Mouse (Mus musculus) urinary bladder, adult 18-20 months (tissue): Measurements from ENCODE around the gene Fam187a.

Source experiments
- DNase-seq, 2 experiments: peaks; one replicate each; pipeline ENCODE4 v3.0.0; 2022; ENCODE audit warnings: low spot score in 2 of 2, mixed read lengths in 2 of 2

Gene Fam187a

DNA sequence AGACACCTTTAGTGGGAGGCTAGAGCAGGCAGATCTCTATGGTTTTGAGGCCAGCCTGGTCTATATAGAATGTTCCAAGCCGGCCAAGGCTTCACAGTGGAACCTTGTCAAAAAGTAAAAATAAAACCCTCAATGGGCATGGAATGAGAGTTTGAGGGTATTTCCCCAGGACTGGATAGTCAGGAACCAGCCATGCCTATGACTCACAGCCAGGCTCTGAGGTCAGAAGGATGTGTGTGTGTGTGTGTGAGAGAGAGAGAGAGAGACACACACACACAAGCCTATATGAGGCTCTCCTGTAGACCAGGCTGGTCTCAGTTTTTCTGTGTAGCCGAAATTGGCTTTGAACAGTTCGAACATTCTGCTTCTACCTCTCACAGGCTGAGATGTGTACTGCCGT lies 9.7 kb downstream of the Fam187a start:
- DNase-seq, result no peak

DNA sequence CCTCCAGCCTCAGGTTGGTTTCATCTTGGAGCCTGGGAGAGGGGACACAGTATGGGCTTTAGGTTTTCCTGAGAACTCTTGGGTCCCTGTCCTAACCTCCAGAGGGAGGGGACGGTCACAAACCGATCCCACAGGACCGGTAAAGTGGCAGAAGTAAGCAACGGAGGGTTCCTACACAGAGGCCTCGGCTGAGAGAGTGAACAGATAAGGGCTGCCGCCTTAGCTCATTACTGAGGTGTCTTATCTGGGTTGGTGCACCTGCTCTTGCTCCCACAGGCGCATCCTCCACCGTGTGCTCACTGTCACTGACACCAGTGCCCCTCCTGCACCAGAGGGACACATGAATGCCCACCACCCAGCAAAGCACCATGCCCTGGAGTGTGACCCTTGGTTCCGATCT lies 10.8 kb downstream of the Fam187a start:
- no peak for DNase-seq

DNA sequence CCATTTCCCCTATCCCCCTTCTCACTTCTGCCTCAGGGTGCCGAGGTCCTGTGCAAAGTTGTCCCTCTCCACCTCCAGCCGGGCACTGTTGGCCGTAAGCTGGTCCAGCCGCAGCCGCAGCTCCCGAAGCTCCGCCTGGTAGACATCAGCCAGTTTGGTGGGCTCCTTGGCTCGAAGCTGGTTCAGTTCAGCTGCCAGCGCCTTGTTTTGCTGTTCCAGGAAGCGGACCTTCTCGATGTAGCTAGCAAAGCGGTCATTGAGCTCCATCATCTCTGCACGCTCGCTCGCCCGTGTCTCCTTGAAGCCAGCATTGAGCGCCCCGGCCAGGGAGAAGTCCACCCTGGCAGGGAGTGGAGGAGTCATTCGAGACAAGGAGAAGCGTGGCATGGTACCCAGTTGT lies 11.7 kb downstream of the Fam187a start:
- no peak for DNase-seq

DNA sequence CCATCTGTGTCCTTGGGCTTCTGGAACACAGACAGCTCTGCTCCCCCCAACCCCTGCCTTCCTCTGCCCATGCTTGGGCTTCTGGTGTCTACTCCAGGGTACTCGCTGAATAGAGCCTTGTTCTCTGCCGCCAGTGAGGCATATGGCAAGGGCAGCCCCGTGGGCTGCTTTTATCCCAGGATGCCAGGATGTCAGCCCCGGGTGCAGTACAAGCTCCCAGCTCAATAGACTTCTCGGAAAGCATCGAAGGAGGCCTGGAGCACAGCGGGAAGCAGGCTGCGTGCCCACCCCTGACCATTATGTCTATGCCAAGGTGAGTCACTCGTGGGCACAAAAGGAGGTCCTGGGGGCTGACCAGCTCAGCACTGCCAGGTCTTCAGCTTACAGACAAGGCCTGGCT lies 13.4 kb downstream of the Fam187a start:
- no peak for DNase-seq

DNA sequence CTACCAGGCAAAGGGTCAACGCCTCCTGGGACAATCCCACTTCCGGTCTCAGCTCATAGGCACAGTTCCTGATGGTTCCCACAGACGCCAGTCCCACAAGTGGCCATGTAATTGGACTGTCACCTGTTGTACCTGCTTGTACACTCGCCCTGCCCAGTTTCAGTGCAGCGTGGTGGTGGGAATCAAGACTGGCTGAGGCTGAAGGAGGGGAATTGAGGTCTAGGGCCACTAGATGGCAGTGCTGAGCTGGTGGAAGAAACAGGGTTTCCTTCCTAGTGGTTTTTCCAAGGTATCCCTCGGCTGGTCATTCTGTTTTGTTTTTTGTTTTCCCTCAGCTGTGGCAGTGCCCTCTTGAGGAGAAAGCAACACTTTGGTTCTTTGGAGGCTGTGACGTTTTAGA lies 15.8 kb downstream of the Fam187a start, which contains the start of gene Gfap:
TSS of gene Gfap (minus strand) at position 150 of the 400 bp plus-strand sequence.
- DNase-seq, result peak; percentile 36 to 55

DNA sequence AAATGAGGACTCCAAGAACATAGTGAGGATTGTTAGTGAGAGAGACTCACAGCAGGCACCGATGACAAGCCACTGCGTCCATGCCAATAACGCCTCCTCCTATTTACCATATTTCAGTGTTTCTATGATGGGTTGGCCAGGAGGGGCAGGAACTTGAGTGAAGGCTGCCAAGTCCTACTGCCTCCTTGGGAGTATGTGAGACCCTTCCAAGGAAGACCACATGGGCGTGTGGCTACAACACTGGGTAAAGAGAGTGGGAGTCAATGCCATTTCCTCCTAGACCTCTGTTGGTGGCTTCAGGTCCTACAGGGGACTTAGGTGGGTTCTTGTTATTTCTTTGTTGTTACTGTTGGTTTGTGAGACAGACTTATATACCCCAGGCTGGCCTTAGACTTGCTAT lies 16.2 kb downstream of the Fam187a start:
- DNase-seq, result no peak

DNA sequence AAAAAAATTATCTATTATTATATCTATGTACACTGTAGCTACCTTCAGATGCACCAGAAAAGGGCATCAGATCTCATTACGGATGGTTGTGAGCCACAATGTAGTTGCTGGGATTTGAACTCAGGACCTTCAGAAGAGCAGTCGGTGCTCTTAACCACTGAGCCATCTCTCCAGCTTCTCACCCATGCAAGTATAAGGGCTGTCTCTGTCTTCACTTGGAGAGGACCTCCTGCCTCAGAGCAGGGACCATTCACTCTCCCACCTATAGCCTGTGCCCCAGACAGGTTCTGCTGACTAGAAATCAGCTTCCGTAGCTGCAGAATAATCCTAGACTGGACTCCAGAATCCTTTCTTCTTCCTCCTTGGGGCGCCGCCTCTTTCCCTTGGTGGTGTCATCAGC lies 17.1 kb downstream of the Fam187a start:
- no peak for DNase-seq

DNA sequence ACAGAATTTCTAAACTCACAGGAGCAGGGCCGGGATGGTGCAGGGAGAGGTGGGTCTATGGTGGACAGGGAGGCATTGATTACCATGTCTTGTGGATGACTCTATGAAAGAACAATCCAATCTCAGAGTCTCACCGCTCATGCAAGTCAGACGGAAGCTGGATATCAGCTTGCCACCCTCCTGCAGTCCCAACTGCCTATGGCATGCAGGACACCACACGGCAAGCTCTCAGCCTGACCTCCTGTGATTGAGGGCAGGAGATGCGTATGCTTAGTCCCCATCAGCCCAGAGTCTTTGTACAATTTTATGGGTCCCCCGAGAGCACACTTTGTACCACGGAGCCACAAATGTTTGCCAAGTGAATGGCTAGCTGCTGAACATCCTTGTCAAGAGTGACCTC lies 18.7 kb downstream of the Fam187a start:
- no peak for DNase-seq

DNA sequence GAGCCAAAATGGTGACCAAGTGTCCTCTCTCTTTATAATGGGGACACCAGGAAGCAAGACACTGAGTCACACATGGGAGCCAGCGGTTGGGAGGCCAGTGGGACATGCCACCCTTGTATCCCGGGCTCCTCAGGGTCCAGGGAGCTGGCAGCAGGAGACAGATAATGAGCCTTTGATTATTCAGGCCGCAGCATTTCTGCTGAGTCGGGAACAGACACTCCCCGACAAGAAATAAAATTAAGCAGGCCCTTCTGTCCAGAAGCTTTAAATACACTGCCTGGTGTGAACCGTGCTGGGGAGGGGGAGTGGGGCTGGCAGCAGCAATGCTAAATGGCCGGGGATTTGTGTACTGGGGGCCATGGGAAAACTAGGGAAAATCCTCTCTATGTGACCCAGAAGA lies 26.4 kb downstream of the Fam187a start:
- DNase-seq, result no peak

DNA sequence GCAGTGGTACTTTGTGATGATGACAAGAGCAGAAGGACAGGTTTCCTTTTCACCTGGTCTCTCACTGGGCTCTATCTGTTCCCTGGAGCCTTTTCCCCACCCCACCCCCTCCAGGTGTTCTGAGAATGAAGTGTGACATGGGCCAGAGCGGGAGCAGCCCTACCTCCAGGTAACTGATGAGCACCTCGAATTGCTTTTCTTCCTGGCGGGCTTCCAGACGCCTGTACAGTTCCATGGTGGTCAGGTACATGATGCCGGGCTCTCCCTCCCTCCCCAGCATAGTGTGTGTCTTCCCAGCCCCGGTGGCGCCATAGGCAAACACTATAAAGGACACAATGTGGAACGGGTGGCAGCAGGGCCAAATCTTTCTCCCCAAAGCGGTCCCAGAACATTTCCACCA lies 30.4 kb downstream of the Fam187a start:
- no peak for DNase-seq

DNA sequence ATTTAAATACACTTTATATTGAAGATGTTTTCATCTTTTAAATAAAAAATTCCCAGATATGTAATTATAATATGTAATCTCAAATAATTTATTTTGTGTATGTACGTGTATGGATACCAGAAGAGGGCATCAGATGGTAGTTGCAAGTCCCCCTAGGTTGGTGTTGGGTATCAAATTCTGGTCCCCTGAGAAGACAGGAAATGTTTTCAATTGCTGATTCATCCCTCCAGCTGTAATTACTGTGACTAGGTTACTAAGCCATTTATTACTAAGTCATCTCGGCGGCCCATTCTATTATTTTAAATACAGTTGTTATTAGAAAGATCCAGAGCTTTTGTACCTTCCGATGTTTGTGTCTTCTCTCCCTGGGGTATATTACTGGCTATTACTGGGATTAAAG lies 33.1 kb downstream of the Fam187a start:
- no peak for DNase-seq

DNA sequence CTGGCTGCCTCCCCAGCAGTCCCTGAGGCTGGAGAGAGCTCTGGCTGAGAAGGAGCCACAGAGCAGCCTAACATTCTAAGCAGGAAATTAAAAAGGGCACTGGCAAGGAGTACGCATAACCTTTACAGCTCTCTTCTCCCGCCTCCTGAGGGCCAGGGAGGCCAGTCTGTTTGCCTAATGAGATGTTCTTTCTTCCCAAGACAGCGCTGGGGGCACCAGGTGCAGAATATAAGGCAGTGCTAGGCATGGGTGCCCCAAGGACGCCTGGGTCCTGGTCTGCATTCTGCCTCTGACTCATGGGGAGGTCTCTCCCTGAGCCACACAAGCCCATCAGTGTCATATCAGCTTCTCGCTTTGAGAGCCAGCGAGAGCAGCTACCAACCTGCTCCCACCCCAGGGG lies 36.5 kb downstream of the Fam187a start:
- DNase-seq, result no peak

DNA sequence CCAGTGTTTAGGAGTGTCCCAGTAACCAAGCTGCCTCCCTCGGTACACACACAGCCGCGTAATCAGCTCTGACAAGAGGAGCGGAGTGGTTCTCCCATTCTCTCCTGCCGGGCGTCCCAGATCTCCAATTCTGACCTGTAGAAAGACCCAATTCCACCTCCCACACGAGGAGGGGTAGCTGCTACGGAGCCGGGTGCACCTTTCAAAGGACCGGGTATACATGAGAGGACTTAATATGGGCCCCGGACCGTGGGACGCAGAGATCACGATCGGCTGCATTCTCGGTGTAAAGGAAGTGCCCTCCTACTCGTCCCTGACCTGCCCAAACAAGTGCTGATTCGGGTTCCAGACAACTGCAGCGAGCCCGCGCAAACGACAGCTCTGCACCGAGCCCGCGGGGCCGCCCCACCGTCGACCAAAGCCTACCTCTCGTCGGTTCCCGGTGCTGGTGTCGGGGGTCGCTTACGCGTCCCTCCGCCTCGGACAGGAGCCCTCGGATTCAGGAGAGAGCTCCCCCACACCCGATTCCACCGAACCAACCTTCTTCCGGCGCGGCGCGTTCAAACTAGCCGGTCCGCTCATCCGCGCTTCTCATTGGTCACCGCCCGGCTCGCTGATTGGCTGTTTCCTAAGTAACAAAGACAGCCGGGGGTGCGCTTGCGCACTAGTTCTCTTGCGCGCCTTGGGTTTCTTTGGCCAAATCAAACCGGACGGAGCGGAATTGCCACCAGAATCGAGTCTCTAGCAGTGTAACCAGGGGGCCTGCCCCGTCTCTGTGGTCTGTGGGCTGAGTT lies 39.8 kb downstream of the Fam187a start, which contains the start of gene Kif18b:
TSS of gene Kif18b (minus strand) at position 568 of the 794 bp plus-strand sequence.
- DNase-seq, result peak; percentile 85 to 88

DNA sequence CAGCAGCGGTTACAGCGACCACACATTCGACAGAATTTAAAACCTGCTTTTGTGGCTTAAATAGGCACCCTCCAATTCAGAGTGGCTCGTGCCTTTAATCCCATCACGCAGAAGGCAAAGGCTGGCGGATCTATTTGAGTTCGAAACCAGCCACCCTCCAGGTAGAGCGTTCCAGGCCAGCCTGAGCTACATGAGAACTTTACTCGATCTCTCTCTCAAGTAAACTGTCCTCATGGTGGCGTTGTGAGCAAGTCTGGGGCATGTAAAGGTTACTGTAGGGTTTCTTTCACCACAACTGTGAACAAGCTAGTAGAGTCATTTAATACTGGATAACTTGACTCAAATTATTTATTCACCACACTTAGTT lies 40.4 kb downstream of the Fam187a start:
- no peak for DNase-seq

DNA sequence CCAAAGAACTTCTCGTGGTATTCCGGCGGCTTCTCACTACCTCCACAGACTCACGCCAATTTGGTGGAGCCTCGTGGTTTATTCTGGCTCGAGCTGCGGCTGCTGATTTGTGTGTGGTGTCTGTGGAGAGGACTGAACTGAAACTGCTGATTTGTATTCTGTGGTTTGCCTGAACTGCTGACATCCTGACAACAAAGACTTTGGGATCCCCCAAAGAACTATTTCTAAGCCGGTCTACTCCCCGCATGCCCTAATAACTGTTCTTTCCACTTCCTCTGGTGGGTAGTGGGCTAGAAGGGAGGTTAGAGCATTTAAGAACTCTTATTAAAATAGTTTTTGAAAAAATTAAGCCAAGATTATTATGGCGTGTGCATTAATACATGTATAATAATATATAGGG lies 45.7 kb downstream of the Fam187a start:
- DNase-seq, result no peak

DNA sequence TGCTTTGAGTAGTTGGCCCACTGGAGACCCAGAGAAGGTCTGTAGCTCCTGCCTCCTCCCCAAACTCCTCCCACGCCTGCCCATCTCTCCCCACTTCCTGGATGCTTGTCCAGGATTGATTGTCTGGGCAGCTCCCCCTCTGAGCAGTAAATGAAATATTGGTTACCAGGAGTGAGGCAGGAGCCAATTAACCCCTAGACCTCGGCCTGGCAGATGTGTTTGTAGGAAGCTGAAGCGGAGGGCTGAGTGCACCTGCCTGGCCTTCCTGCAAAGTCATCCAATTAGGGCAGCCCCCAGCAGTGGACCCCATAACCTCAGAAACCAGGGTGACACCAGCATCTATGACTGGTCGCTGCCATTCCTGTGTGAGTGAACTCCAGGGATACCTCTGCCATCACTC lies 51.3 kb downstream of the Fam187a start:
- no peak for DNase-seq
